Mouse (Mus musculus): ENCODE data around the gene Reps2. TPM values are rescaled to one million over a fixed set of nuclear protein-coding genes. Genes with fewer than 3 reads are reported as not detected.

Gene Reps2
- total and polyA plus RNA-seq, 3 experiments: 0.40 to 18.3 (median 11.3) TPM

DNA sequence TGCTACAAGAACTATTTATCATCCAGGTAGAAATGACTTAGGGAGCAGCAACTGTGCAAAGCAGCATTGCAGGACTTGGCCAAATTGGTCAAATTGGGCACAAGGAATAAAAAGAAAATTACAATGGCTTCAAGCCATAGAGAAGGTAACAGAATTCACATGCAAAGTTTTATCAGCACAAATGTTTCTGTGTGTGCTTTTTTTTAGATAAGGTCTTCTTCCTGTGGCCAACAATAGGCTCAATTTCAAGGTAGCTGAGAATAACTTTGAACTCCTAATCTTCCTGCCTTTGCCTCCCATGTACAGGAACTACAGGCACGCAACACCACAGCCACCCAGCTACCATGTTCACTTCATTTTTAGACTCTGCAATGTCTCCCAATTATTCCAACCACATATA, 16.7 kb upstream of the Reps2 start:
- Histone ChIP-seq H3K36me3 (replicated peaks) (no peaks in the 10 kb centered on the region), H3K27me3 (ENCODE audit: insufficient read depth, low read length) (no peaks in the 10 kb centered on the region), H3K4me3 (ENCODE audit: low read depth, low read length) (no peak overlapping the region), H3K9me3 (replicated peaks) (no peaks in the 10 kb centered on the region), H3K4me1 (ENCODE audit: insufficient read depth, low read depth, low read length) (no peaks in the 10 kb centered on the region)
- DNase-seq (ENCODE audit: low spot score): no peak
- ATAC-seq (ENCODE audit: extremely low read depth, insufficient number of reproducible peaks, low FRiP score, poor library complexity, severe bottlenecking): no peak
- TF ChIP-seq TAL1 (conservative IDR thresholded peaks at IDR 0.05; ENCODE audit: low read depth, low read length) (no peak), GATA1 (IDR thresholded peaks at IDR 0.05; ENCODE audit: borderline replicate concordance, low read length) (no peak), CTCF (IDR thresholded peaks at IDR 0.05; ENCODE audit: low read depth, low read length) (no peak), GATA2 (IDR thresholded peaks at IDR 0.05; ENCODE audit: borderline replicate concordance, low read depth, low read length) (no peak), POLR2AphosphoS5 (IDR thresholded peaks at IDR 0.05; ENCODE audit: insufficient replicate concordance, low read depth, low read length) (no peak)

DNA sequence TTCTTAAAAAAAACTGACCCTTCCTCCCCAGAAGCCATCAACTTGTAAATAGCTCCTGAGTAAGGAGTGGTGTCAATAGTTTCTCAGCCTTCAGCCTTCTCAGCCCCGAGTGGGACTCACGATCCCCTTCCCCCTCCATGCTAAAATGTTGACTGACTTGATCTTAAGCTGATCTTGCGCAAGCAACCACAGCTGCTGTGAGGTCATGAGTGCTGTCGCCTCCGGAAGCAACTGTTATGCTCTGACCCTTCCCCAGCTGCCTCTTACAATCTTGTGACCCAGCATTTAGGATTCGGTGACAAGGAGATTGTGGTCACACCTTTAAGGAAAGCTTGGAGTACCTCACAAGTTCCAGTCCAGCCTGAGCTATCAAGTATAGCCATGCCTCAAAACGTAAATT, 10.1 kb upstream of the Reps2 start:
- DNase-seq (ENCODE audit: low spot score) (no peak), ATAC-seq (ENCODE audit: extremely low read depth, insufficient number of reproducible peaks, low FRiP score, poor library complexity, severe bottlenecking) (no peak)
- no peaks in the 10 kb centered on the region for H3K27me3 ChIP-seq (ENCODE audit: insufficient read depth, low read length)
- H3K9me3 ChIP-seq (replicated peaks): no peaks in the 10 kb centered on the region
- no peaks in the 10 kb centered on the region for H3K36me3 ChIP-seq (replicated peaks)
- TF ChIP-seq GATA2 (IDR thresholded peaks at IDR 0.05; ENCODE audit: borderline replicate concordance, low read depth, low read length) (no peak), CTCF (IDR thresholded peaks at IDR 0.05; ENCODE audit: low read depth, low read length) (no peak), GATA1 (IDR thresholded peaks at IDR 0.05; ENCODE audit: borderline replicate concordance, low read length) (no peak), TAL1 (conservative IDR thresholded peaks at IDR 0.05; ENCODE audit: low read depth, low read length) (no peak), POLR2AphosphoS5 (IDR thresholded peaks at IDR 0.05; ENCODE audit: insufficient replicate concordance, low read depth, low read length) (no peak)
- H3K4me3 ChIP-seq (ENCODE audit: low read depth, low read length): no peak overlapping the region
- peaks cover 13% of the 10 kb centered on the region; the same call in 1 of the 2 replicates for H3K4me1 ChIP-seq (ENCODE audit: insufficient read depth, low read depth, low read length)

- DNase-seq (ENCODE audit: low spot score) (no peak), ATAC-seq (ENCODE audit: extremely low read depth, insufficient number of reproducible peaks, low FRiP score, poor library complexity, severe bottlenecking) (no peak)
- H3K27me3 ChIP-seq (ENCODE audit: insufficient read depth, low read length): no peaks in the 10 kb centered on the region
- TF ChIP-seq TAL1 (conservative IDR thresholded peaks at IDR 0.05; ENCODE audit: low read depth, low read length) (no peak), GATA1 (IDR thresholded peaks at IDR 0.05; ENCODE audit: borderline replicate concordance, low read length) (no peak), POLR2AphosphoS5 (IDR thresholded peaks at IDR 0.05; ENCODE audit: insufficient replicate concordance, low read depth, low read length) (no peak), CTCF (IDR thresholded peaks at IDR 0.05; ENCODE audit: low read depth, low read length) (no peak), GATA2 (IDR thresholded peaks at IDR 0.05; ENCODE audit: borderline replicate concordance, low read depth, low read length) (no peak)
- peaks cover 18% of the 10 kb centered on the region; the same call in 1 of the 2 replicates for H3K4me1 ChIP-seq (ENCODE audit: insufficient read depth, low read depth, low read length)
- no peaks in the 10 kb centered on the region for H3K9me3 ChIP-seq (replicated peaks)
- H3K4me3 ChIP-seq (ENCODE audit: low read depth, low read length): no peak overlapping the region
- no peaks in the 10 kb centered on the region for H3K36me3 ChIP-seq (replicated peaks)
Measured at GRCm38 (mm10) chrX:162652445-162652844, 9.0 kb upstream of the Reps2 start.

DNA sequence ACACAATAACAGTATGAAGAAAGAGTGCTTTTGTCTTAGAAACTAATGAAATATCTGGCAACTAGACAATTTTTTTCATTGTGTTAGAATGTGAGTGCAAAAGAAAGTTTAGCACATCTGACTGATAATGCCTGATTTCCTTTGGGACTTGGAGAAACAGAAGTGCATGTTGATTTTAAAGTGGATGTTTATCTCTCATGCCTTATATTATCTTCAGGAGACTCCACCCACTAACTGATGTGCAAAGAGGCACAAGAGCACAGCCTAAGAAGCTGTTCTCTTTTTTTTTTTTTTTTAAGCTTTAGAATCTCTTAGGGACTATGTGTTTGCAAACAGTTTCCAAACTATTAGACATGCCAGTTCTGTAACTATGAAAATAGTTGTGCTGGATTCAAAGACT, 7.7 kb upstream of the Reps2 start:
- Histone ChIP-seq H3K4me3 (ENCODE audit: low read depth, low read length) (no peak overlapping the region), H3K27me3 (ENCODE audit: insufficient read depth, low read length) (no peaks in the 10 kb centered on the region), H3K36me3 (replicated peaks) (no peaks in the 10 kb centered on the region), H3K9me3 (replicated peaks) (no peaks in the 10 kb centered on the region), H3K4me1 (ENCODE audit: insufficient read depth, low read depth, low read length) (peaks cover 21% of the 10 kb centered on the region; the same call in 1 of the 2 replicates)
- DNase-seq (ENCODE audit: low spot score) (no peak), ATAC-seq (ENCODE audit: extremely low read depth, insufficient number of reproducible peaks, low FRiP score, poor library complexity, severe bottlenecking) (peak; percentile 34)
- no peak for TF ChIP-seq CTCF (IDR thresholded peaks at IDR 0.05; ENCODE audit: low read depth, low read length)
- TF ChIP-seq POLR2AphosphoS5 (IDR thresholded peaks at IDR 0.05; ENCODE audit: insufficient replicate concordance, low read depth, low read length): no peak
- no peak for TF ChIP-seq GATA2 (IDR thresholded peaks at IDR 0.05; ENCODE audit: borderline replicate concordance, low read depth, low read length)
- no peak for TF ChIP-seq TAL1 (conservative IDR thresholded peaks at IDR 0.05; ENCODE audit: low read depth, low read length)
- TF ChIP-seq GATA1 (IDR thresholded peaks at IDR 0.05; ENCODE audit: borderline replicate concordance, low read length): no peak

DNA sequence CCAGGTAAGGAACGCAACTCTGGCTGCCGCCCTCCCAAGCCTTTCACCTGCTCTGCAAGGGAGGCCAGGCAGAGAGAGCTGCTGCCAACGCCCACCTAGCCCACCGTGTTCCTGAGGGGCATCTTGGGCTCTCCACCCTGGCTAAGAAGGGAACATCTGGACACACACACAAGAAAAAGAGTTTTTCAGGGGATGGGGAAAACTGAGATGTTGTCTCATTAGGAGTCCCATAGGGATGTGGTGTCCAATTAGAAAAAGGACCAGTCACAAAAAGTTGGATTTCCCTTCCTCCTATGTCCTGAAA, 292 bp upstream of the Reps2 start:
- Histone ChIP-seq H3K27me3 (ENCODE audit: insufficient read depth, low read length) (no peaks in the 10 kb centered on the region), H3K36me3 (replicated peaks) (no peaks in the 10 kb centered on the region), H3K9me3 (replicated peaks) (no peaks in the 10 kb centered on the region), H3K4me3 (ENCODE audit: low read depth, low read length) (peak overlapping the region; percentile 77), H3K4me1 (ENCODE audit: insufficient read depth, low read depth, low read length) (peaks cover 28% of the 10 kb centered on the region)
- no peak for ATAC-seq (ENCODE audit: extremely low read depth, insufficient number of reproducible peaks, low FRiP score, poor library complexity, severe bottlenecking)
- no peak for TF ChIP-seq GATA2 (IDR thresholded peaks at IDR 0.05; ENCODE audit: borderline replicate concordance, low read depth, low read length)
- no peak for TF ChIP-seq POLR2AphosphoS5 (IDR thresholded peaks at IDR 0.05; ENCODE audit: insufficient replicate concordance, low read depth, low read length)
- TF ChIP-seq TAL1 (conservative IDR thresholded peaks at IDR 0.05; ENCODE audit: low read depth, low read length): no peak
- no peak for TF ChIP-seq GATA1 (IDR thresholded peaks at IDR 0.05; ENCODE audit: borderline replicate concordance, low read length)
- no peak for TF ChIP-seq CTCF (IDR thresholded peaks at IDR 0.05; ENCODE audit: low read depth, low read length)
- DNase-seq (ENCODE audit: low spot score): no peak

GRCm38 (mm10) chrX:162642402-162643090, 903 bp downstream of the Reps2 start:
- TF ChIP-seq GATA2 (IDR thresholded peaks at IDR 0.05; ENCODE audit: borderline replicate concordance, low read depth, low read length): no peak
- no peak for TF ChIP-seq POLR2AphosphoS5 (IDR thresholded peaks at IDR 0.05; ENCODE audit: insufficient replicate concordance, low read depth, low read length)
- TF ChIP-seq TAL1 (conservative IDR thresholded peaks at IDR 0.05; ENCODE audit: low read depth, low read length): no peak
- TF ChIP-seq CTCF (IDR thresholded peaks at IDR 0.05; ENCODE audit: low read depth, low read length): no peak
- TF ChIP-seq GATA1 (IDR thresholded peaks at IDR 0.05; ENCODE audit: borderline replicate concordance, low read length): no peak
- ATAC-seq (ENCODE audit: extremely low read depth, insufficient number of reproducible peaks, low FRiP score, poor library complexity, severe bottlenecking) (0 out of 2 replicates have a peak, but pooled peaks have one; percentile 10), DNase-seq (ENCODE audit: low spot score) (peak; percentile 3)
- Histone ChIP-seq H3K27me3 (ENCODE audit: insufficient read depth, low read length) (no peaks in the 10 kb centered on the region), H3K4me3 (ENCODE audit: low read depth, low read length) (peak overlapping the region; percentile 77), H3K9me3 (replicated peaks) (no peaks in the 10 kb centered on the region), H3K36me3 (replicated peaks) (no peaks in the 10 kb centered on the region), H3K4me1 (ENCODE audit: insufficient read depth, low read depth, low read length) (peaks cover 24% of the 10 kb centered on the region)
